Mouse (Mus musculus) E14TG2a.4 (cell line): ENCODE measurements at regions not wholly inside any gene's neighbourhood (a gene's known extent, or its start where the extent isn't known, plus 50 kb on each side); places are given as distances from the start of the nearest gene placed in this dataset.

Source experiments
- CTCF ChIP-seq: conservative IDR thresholded peaks from 2 replicates; pipeline ENCODE4 v1.5.1; 2014; ENCODE audit warnings: low read length
- NANOG ChIP-seq: IDR thresholded peaks from 2 replicates; pipeline ENCODE4 v1.6.1; 2014; ENCODE audit warnings: borderline replicate concordance, low read length, mixed read lengths
- POU5F1 ChIP-seq: IDR thresholded peaks from 2 replicates; pipeline ENCODE4 v1.6.1; 2014; ENCODE audit warnings: low read length, borderline replicate concordance

DNA sequence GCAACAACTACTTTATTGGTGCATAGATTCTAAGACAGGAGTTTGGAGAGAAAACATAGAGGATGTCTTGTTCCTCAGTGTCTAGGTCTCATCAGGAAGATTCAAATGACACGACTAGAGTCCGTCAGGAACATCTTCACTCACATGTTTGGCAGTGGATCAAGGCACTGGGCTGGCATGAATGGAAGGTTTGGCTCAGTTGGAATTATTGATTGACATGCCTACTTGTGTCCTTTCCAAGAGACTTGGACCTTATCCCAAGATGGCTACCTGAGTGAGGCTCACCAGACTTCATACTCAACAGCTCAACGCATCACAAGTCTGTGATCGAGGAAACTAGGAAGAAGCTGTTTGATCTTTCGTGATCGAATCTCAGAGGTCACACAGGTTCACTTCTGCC is 251.2 kb upstream of the Igfbp7 start:
- TF ChIP-seq CTCF (no peak), POU5F1 (no peak), NANOG (no peak)
